Mouse (Mus musculus): ENCODE data around the gene Sema6d. TPM values are rescaled to one million over a fixed set of nuclear protein-coding genes. Genes with fewer than 3 reads are reported as not detected.
A peak's percentile ranks its signal among the peaks of the same experiment; 100 is the strongest.

Gene Sema6d
- polyA plus RNA-seq, 1 experiment: 3.1 TPM

DNA sequence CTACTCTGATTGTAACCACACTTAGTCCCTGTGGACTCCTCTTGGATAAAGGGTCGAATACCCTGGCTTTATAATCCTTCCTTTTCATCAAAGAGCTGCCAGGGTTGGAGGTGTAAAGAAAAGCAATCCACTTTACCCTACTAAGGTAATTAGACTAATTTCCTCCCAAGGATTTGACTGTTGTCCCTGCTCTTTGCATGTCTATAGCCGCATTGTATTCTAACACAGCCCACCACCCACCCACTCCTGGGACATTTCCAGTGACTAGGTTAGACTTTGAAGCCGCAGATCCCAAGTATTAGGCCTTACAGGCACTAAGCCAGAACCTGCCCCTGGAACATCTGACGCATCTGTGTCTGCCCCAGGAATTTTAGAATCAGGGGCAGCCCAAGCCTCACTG is 547.3 kb downstream of the Sema6d start:
- Histone ChIP-seq H3K79me2 (ENCODE audit: control insufficient read depth, insufficient read depth) (no peaks in the 10 kb centered on the region), H3K36me3 (ENCODE audit: control insufficient read depth, insufficient read depth) (no peaks in the 10 kb centered on the region), H3ac (ENCODE audit: control insufficient read depth, insufficient read length, low read depth) (no peak overlapping the region), H3K27me3 (ENCODE audit: control insufficient read depth, insufficient read depth, insufficient read length) (no peaks in the 10 kb centered on the region), H3K79me3 (ENCODE audit: low read depth) (no peaks in the 10 kb centered on the region), H3K4me3 (ENCODE audit: insufficient read depth, poor library complexity, severe bottlenecking) (no peak overlapping the region)
- TF ChIP-seq CEBPB (IDR thresholded peaks at IDR 0.05; ENCODE audit: low read depth) (no peak), MYOD1 (IDR thresholded peaks at IDR 0.05; ENCODE audit: control insufficient read depth, insufficient read length, low read depth) (no peak), MAX (IDR thresholded peaks at IDR 0.05) (no peak), CTCF (IDR thresholded peaks at IDR 0.05; ENCODE audit: control insufficient read depth, insufficient read depth, insufficient read length) (no peak), FOSL1 (IDR thresholded peaks at IDR 0.05; ENCODE audit: insufficient read depth, low read length, poor library complexity, severe bottlenecking) (no peak), USF1 (IDR thresholded peaks at IDR 0.05; ENCODE audit: low read depth) (no peak), MYOG (IDR thresholded peaks at IDR 0.05; ENCODE audit: control insufficient read depth, extremely low read depth, insufficient read length) (no peak)

DNA sequence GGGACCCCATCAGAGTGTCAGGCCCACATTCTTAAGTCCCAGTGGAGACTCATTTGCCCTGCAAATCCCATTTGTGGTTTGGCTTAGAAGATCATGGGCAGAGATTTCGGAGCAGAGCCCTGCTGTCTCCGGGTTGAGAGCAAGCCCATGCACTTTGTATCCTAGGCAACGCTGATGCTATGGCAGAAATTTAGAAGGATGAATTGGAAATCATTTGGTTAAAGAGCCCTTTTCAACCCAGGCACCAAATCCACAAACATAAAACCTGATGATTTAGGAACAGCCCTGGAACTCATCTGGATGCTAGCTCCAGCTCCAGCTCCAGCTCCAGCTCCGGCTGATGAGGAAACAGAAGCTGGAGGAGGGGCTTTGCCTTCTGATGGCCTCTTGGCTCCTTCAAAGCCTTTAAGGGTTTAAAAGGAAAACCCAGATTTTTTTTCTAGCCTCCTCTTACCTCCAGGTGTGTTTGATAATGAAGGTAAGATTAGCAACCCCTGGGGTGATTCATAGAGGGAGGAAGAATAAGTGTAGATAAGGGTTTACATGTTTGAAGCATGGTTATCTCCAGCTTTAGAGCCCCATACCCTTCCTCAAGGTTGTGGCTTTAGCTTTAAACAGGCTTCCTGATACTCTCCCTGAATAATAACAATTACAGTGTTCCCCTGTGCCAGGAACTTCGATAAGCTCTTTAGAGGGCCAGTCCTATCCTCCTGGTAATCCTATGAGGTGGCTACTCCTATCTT is 549.6 kb downstream of the Sema6d start:
- H3K4me3 ChIP-seq (ENCODE audit: insufficient read depth, poor library complexity, severe bottlenecking): no peak overlapping the region
- TF ChIP-seq MYOD1 (IDR thresholded peaks at IDR 0.05; ENCODE audit: control insufficient read depth, insufficient read length, low read depth): no peak
- no peak for TF ChIP-seq USF1 (IDR thresholded peaks at IDR 0.05; ENCODE audit: low read depth)
- no peak for TF ChIP-seq CEBPB (IDR thresholded peaks at IDR 0.05; ENCODE audit: low read depth)
- TF ChIP-seq FOSL1 (IDR thresholded peaks at IDR 0.05; ENCODE audit: insufficient read depth, low read length, poor library complexity, severe bottlenecking): no peak
- H3ac ChIP-seq (ENCODE audit: control insufficient read depth, insufficient read length, low read depth): no peak overlapping the region
- no peaks in the 10 kb centered on the region for H3K79me3 ChIP-seq (ENCODE audit: low read depth)
- no peaks in the 10 kb centered on the region for H3K79me2 ChIP-seq (ENCODE audit: control insufficient read depth, insufficient read depth)
- no peaks in the 10 kb centered on the region for H3K27me3 ChIP-seq (ENCODE audit: control insufficient read depth, insufficient read depth, insufficient read length)
- H3K36me3 ChIP-seq (ENCODE audit: control insufficient read depth, insufficient read depth): no peaks in the 10 kb centered on the region

DNA sequence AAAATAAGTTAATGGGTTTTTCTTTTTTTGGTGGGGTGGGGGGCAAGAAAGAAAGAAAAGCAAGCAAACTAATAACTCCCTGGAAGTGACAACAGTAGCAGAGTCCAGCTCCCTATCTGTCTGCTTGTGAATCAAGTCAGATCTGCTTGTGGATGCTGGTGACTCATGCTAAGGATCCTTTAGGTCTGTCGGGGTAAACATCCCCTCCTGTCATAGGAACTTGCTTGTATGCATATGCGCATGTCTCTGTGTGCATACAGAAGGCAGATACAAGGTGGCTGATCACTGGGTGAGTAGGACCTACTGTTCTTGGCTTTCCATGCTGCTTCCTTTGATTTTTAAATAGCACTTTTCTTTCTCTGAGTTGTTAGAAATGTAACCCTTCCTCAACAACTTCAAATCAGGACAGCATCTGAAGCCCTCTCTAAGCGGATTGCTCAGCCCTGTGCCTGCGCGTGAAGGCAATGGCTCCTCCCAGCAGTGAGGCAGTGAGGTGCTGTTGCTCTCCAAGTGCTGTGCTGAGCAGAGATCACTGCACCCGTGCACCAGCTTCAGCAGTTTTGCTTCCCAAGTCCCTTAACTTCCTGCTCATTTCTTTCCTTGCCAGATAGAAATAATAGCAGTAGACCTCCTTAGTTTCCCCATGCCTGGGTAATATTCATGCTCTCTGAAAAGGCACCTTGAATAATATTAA is 550.9 kb downstream of the Sema6d start:
- no peak for TF ChIP-seq CTCF (IDR thresholded peaks at IDR 0.05; ENCODE audit: control insufficient read depth, insufficient read depth, insufficient read length)
- no peak for TF ChIP-seq FOSL1 (IDR thresholded peaks at IDR 0.05; ENCODE audit: insufficient read depth, low read length, poor library complexity, severe bottlenecking)
- no peak for TF ChIP-seq CEBPB (IDR thresholded peaks at IDR 0.05; ENCODE audit: low read depth)
- no peak for TF ChIP-seq MYOD1 (IDR thresholded peaks at IDR 0.05; ENCODE audit: control insufficient read depth, insufficient read length, low read depth)
- TF ChIP-seq MAX (IDR thresholded peaks at IDR 0.05): no peak
- no peak for TF ChIP-seq USF1 (IDR thresholded peaks at IDR 0.05; ENCODE audit: low read depth)
- TF ChIP-seq MYOG (IDR thresholded peaks at IDR 0.05; ENCODE audit: control insufficient read depth, extremely low read depth, insufficient read length): no peak
- Histone ChIP-seq H3K79me2 (ENCODE audit: control insufficient read depth, insufficient read depth) (no peaks in the 10 kb centered on the region), H3K27me3 (ENCODE audit: control insufficient read depth, insufficient read depth, insufficient read length) (no peaks in the 10 kb centered on the region), H3K36me3 (ENCODE audit: control insufficient read depth, insufficient read depth) (no peaks in the 10 kb centered on the region), H3K79me3 (ENCODE audit: low read depth) (no peaks in the 10 kb centered on the region), H3ac (ENCODE audit: control insufficient read depth, insufficient read length, low read depth) (no peak overlapping the region), H3K4me3 (ENCODE audit: insufficient read depth, poor library complexity, severe bottlenecking) (no peak overlapping the region)

DNA sequence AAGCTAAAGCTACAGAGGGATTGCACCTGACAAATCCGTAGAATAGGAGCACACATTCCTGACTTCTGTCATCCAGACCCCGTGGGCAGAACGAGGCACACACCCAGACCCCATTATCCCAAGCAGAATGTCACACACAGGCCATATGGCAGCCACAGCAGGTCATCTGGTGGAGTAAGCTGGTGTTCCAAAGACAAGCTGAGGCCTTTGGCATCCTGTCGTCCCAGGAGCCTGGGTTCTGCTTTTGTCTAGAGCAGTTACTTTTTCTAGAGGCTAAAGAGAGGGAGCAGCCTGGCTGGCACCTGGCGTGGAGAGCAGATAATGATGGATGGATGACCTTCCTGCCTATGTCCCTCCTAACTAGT is 551.4 kb downstream of the Sema6d start:
- Histone ChIP-seq H3K27me3 (ENCODE audit: control insufficient read depth, insufficient read depth, insufficient read length) (no peaks in the 10 kb centered on the region), H3K4me3 (ENCODE audit: insufficient read depth, poor library complexity, severe bottlenecking) (no peak overlapping the region), H3K36me3 (ENCODE audit: control insufficient read depth, insufficient read depth) (no peaks in the 10 kb centered on the region), H3K79me3 (ENCODE audit: low read depth) (no peaks in the 10 kb centered on the region), H3K79me2 (ENCODE audit: control insufficient read depth, insufficient read depth) (no peaks in the 10 kb centered on the region), H3ac (ENCODE audit: control insufficient read depth, insufficient read length, low read depth) (no peak overlapping the region)
- TF ChIP-seq CTCF (IDR thresholded peaks at IDR 0.05; ENCODE audit: control insufficient read depth, insufficient read depth, insufficient read length) (no peak), FOSL1 (IDR thresholded peaks at IDR 0.05; ENCODE audit: insufficient read depth, low read length, poor library complexity, severe bottlenecking) (no peak), CEBPB (IDR thresholded peaks at IDR 0.05; ENCODE audit: low read depth) (no peak), USF1 (IDR thresholded peaks at IDR 0.05; ENCODE audit: low read depth) (no peak)

DNA sequence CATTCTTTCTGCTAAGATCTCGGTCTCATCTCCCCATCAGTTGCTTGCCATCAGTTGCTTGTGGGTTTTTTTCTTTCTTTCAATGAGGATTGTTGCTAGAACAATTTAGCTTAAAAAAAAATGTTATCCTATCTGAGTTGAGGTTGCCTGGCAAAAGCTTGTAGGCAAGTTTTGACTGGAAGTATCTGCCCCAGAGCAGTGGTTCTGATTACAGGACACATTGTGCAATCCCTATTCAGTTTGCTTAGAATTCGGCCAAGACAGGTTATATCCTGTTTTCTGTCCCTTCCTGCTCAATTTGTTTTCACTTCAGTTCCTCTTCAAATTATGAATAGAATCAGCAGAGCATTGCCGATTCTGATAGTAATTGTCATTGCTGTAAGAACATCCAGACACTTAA is 552.4 kb downstream of the Sema6d start:
- H3K79me2 ChIP-seq (ENCODE audit: control insufficient read depth, insufficient read depth): no peaks in the 10 kb centered on the region

DNA sequence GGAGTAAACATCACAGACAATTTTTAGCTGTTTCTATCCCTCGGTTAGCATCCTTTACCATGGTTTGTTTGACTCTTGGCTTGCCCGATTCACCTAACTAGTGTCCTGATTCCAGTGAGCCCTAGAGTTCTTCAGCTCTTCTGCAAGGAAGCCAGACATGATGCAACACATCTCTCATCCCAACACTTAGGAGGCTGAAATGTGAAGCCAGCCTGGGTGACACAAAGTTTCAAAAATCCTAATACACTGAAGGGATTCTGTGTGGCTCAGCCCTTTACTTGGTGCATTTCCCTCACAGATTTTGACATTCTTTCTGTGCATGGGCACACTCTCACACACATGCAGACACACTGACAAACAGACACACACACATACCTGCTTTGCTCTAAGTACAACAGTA is 560.8 kb downstream of the Sema6d start:
- TF ChIP-seq CTCF (IDR thresholded peaks at IDR 0.05; ENCODE audit: control insufficient read depth, insufficient read depth, insufficient read length): no peak
- TF ChIP-seq CEBPB (IDR thresholded peaks at IDR 0.05; ENCODE audit: low read depth): peak; percentile 5
- no peak overlapping the region for H3K4me3 ChIP-seq (ENCODE audit: insufficient read depth, poor library complexity, severe bottlenecking)
- no peaks in the 10 kb centered on the region for H3K27me3 ChIP-seq (ENCODE audit: control insufficient read depth, insufficient read depth, insufficient read length)
- H3K36me3 ChIP-seq (ENCODE audit: control insufficient read depth, insufficient read depth): no peaks in the 10 kb centered on the region
- no peaks in the 10 kb centered on the region for H3K79me2 ChIP-seq (ENCODE audit: control insufficient read depth, insufficient read depth)
- no peaks in the 10 kb centered on the region for H3K79me3 ChIP-seq (ENCODE audit: low read depth)
- H3ac ChIP-seq (ENCODE audit: control insufficient read depth, insufficient read length, low read depth): no peak overlapping the region

More for the DNA sequence above, 552.4 kb downstream of the Sema6d start:
- Histone ChIP-seq H3ac (ENCODE audit: control insufficient read depth, insufficient read length, low read depth) (no peak overlapping the region), H3K4me3 (ENCODE audit: insufficient read depth, poor library complexity, severe bottlenecking) (no peak overlapping the region), H3K27me3 (ENCODE audit: control insufficient read depth, insufficient read depth, insufficient read length) (no peaks in the 10 kb centered on the region), H3K36me3 (ENCODE audit: control insufficient read depth, insufficient read depth) (no peaks in the 10 kb centered on the region), H3K79me3 (ENCODE audit: low read depth) (no peaks in the 10 kb centered on the region)
- TF ChIP-seq CEBPB (IDR thresholded peaks at IDR 0.05; ENCODE audit: low read depth) (peak; percentile 38), MYOG (IDR thresholded peaks at IDR 0.05; ENCODE audit: control insufficient read depth, extremely low read depth, insufficient read length) (no peak)

Data from C2C12 (cell line).